Mouse (Mus musculus) hindbrain, embryonic 12.5 days (tissue): ENCODE data around the gene Avl9. TPM values are rescaled to one million over a fixed set of nuclear protein-coding genes. Genes with fewer than 3 reads are reported as not detected.

Experiments used
- ATAC-seq: fragments of 200-750 bp; cut with Nextera tagmentation; 2 replicates; pipeline ENCODE4 v1.8.0; 2017; ENCODE audit warnings: moderate TSS enrichment; ENCODE audit not compliant: low FRiP score
- H3K27ac ChIP-seq: fragments of 300-500 bp; sonication (generic); 2 replicates; pipeline ENCODE4 v1.5.1; 2016; ENCODE audit warnings: mild to moderate bottlenecking
- H3K27me3 ChIP-seq: fragments of 300-500 bp; sonication (generic); 2 replicates; pipeline ENCODE4 v1.6.1; 2016; ENCODE audit warnings: mild to moderate bottlenecking
- H3K36me3 ChIP-seq: fragments of 300-500 bp; sonication (generic); 2 replicates; pipeline ENCODE4 v1.6.1; 2016; ENCODE audit warnings: mild to moderate bottlenecking
- H3K4me1 ChIP-seq: fragments of 300-500 bp; sonication (generic); 2 replicates; pipeline ENCODE4 v1.6.1; 2016
- H3K4me2 ChIP-seq: fragments of 300-500 bp; sonication (generic); replicated peaks from 2 replicates; pipeline ENCODE4 v1.6.1; 2016; ENCODE audit warnings: mild to moderate bottlenecking
- H3K4me3 ChIP-seq: fragments of 300-500 bp; sonication (generic); 2 replicates; pipeline ENCODE4 v1.5.1; 2016; ENCODE audit warnings: mild to moderate bottlenecking
- H3K9ac ChIP-seq: fragments of 300-500 bp; sonication (generic); 2 replicates; pipeline ENCODE4 v1.6.1; 2016; ENCODE audit warnings: mild to moderate bottlenecking, moderate library complexity
- H3K9me3 ChIP-seq: fragments of 300-500 bp; sonication (generic); replicated peaks from 2 replicates; pipeline ENCODE4 v1.6.1; 2016; ENCODE audit warnings: mild to moderate bottlenecking
- WGBS: fragments of 180-500 bp; shearing (Covaris S2); methylation state at CpG from one replicate; pipeline ENCODE4 v1.1.7; 2016; 5-methylcytosine and 5-hydroxymethylcytosine counted together
- polyA plus RNA-seq: library from polyadenylated mRNA; unstranded; fragments of >200 nt; fragmentation: Nextera tagmentation; extraction: Ambion mirVana; gene quantifications from 2 replicates; pipeline ENCODE4 v1.2.1, GENCODE M21; 2016

Avl9 gene
- polyA plus RNA-seq, 1 experiment from 2014 or later, result 39.0 TPM

DNA sequence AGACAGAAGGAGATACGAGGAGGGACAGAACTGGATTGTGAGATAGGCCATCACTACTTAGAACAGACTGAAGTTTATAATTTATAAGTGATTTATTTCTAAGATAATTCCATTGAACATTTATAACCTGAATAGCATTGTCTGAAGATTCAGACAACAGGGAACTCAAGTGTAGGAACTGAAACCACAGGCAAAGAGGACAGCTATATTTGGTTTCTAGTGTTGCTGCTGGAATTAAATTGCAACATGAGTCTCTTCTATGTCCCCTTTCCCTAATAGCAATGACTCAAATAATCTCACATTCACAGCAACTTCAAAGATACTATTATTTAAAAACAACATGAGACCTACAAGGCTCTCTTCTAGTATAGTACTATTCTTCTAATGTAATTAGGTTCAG, 41.4 kb downstream of the Avl9 start:
- H3K36me3 ChIP-seq, result peaks cover 52% of the 10 kb centered on the region
- H3K27ac ChIP-seq, result no peak overlapping the region
- 86% methylated on average over 1 of the region's 1 CpGs for WGBS
- no peaks in the 10 kb centered on the region for H3K9me3 ChIP-seq
- H3K4me1 ChIP-seq, result no peaks in the 10 kb centered on the region
- no peak for ATAC-seq
- H3K27me3 ChIP-seq, result no peaks in the 10 kb centered on the region
- no peak overlapping the region for H3K9ac ChIP-seq
- H3K4me3 ChIP-seq, result no peak overlapping the region
- no peak overlapping the region for H3K4me2 ChIP-seq

DNA sequence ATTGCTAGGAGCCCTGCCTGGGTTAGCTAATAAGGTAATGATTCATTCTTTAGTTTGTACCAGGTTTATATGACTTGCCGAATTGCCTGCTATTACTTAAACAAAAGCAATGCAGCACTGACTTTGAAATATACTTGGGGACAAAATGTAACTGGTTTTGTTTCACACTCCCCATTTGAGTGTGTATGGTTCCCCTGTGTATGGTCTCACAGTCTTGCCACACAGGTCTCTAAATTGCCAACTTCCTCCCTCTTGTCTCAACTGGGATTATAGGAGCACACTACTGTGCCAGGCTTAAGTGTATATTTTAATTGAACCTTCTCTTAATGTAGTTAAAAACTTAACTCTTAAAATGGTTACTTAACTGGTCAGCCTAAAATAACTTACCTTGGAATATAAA, 44.6 kb downstream of the Avl9 start:
- no peaks in the 10 kb centered on the region for H3K4me1 ChIP-seq
- H3K9me3 ChIP-seq, result no peaks in the 10 kb centered on the region
- H3K9ac ChIP-seq, result no peak overlapping the region
- H3K27me3 ChIP-seq, result no peaks in the 10 kb centered on the region
- H3K4me2 ChIP-seq, result no peak overlapping the region
- peaks cover 59% of the 10 kb centered on the region for H3K36me3 ChIP-seq
- WGBS, result 100% methylated on average over 1 of the region's 1 CpGs
- H3K27ac ChIP-seq, result no peak overlapping the region
- no peak overlapping the region for H3K4me3 ChIP-seq
- ATAC-seq, result no peak

DNA sequence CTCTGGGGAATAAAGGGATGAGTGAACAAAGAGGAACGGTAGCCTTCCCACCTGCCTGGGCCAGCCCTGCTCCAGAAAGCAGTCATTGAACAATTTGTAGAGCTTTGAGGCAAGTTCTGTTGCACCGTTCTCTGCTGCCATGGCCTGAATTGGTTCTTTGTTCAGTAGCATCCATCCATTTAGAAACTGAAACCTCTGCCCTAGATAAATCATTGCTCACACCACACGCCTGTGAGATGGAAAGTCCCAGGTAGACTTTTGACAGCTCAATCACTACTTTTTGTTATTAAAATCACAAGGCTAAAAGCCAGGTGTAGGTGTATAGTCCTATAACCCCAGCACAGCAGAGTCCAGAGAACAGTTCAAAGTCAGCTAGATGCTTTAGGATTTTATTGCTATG, 50.6 kb downstream of the Avl9 start:
- ATAC-seq, result no peak
- Histone ChIP-seq H3K9me3 (no peaks in the 10 kb centered on the region), H3K27ac (no peak overlapping the region), H3K36me3 (peaks cover 22% of the 10 kb centered on the region), H3K9ac (no peak overlapping the region), H3K27me3 (no peaks in the 10 kb centered on the region), H3K4me3 (no peak overlapping the region), H3K4me1 (no peaks in the 10 kb centered on the region), H3K4me2 (no peak overlapping the region)
- WGBS, result 68% methylated on average over 3 of the region's 3 CpGs

DNA sequence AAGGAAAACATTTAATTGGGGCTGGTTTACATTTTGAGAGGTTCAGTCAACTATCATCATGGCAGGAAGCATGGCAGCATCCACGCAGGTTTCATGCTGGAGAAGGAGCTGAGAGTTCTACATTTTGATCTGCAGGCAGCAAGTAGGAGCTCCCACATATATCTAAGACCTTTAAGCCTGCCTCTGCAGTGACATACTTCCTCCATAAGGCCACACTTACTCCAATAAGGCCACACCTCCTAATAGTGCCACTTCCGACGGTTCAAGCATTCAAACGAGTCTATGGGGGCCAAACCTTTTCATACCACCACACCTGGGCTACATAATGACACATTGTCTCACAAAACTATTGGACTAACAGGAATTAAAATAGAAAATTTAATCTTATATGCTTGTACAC, 51.0 kb downstream of the Avl9 start:
- Histone ChIP-seq H3K27ac (no peak overlapping the region), H3K27me3 (no peaks in the 10 kb centered on the region), H3K36me3 (peaks cover 22% of the 10 kb centered on the region), H3K9ac (no peak overlapping the region), H3K9me3 (no peaks in the 10 kb centered on the region), H3K4me2 (no peak overlapping the region), H3K4me1 (no peaks in the 10 kb centered on the region), H3K4me3 (no peak overlapping the region)
- 88% methylated on average over 4 of the region's 4 CpGs for WGBS
- no peak for ATAC-seq

DNA sequence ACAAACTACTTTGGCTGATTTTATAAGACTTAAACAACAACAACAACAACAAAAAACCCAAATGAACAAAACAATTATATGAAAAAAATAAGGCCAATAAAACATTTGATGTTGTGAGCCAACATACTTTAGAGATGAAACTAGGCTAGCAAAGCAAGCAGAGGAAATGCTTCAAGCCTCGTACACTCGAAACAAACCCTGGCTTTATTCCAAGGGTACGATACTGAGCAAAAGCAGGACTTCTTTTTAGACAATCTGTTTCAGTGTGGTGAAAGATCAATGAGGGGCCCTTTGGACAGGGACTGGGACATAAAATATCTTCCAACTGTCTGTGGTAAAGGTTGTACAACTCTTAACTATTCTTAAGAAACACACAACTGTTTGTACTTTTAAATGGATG, 61.1 kb downstream of the Avl9 start:
- H3K4me3 ChIP-seq, result no peak overlapping the region
- no peaks in the 10 kb centered on the region for H3K9me3 ChIP-seq
- H3K9ac ChIP-seq, result no peak overlapping the region
- H3K27me3 ChIP-seq, result no peaks in the 10 kb centered on the region
- ATAC-seq, result no peak
- 87% methylated on average over 3 of the region's 3 CpGs for WGBS
- peaks cover 35% of the 10 kb centered on the region for H3K36me3 ChIP-seq
- H3K4me2 ChIP-seq, result no peak overlapping the region
- H3K27ac ChIP-seq, result no peak overlapping the region
- H3K4me1 ChIP-seq, result no peaks in the 10 kb centered on the region

DNA sequence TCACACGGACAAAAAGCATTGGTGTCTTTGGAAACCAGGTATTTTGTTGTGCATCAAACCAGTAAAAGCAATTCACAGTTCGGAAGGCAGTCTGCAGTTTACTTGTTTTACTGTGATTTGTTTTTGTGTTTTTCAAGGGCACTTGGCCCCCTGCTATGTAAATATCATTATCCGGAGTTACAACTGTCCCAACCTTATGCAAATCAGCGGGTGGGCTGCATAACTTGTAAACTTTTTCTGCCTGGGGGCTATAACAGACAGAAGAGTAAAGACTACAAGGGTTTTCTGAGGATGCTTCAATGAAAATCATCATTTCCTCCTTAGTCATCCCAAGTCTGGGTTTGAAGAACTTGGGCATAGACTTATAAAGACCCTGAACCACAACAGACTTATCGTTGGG, 64.9 kb downstream of the Avl9 start:
- 98% methylated on average over 5 of the region's 5 CpGs for WGBS
- H3K4me3 ChIP-seq, result no peak overlapping the region
- H3K9ac ChIP-seq, result no peak overlapping the region
- H3K36me3 ChIP-seq, result peaks cover 44% of the 10 kb centered on the region
- ATAC-seq, result no peak
- no peaks in the 10 kb centered on the region for H3K9me3 ChIP-seq
- no peak overlapping the region for H3K4me2 ChIP-seq
- H3K27ac ChIP-seq, result no peak overlapping the region
- no peaks in the 10 kb centered on the region for H3K27me3 ChIP-seq
- no peaks in the 10 kb centered on the region for H3K4me1 ChIP-seq

DNA sequence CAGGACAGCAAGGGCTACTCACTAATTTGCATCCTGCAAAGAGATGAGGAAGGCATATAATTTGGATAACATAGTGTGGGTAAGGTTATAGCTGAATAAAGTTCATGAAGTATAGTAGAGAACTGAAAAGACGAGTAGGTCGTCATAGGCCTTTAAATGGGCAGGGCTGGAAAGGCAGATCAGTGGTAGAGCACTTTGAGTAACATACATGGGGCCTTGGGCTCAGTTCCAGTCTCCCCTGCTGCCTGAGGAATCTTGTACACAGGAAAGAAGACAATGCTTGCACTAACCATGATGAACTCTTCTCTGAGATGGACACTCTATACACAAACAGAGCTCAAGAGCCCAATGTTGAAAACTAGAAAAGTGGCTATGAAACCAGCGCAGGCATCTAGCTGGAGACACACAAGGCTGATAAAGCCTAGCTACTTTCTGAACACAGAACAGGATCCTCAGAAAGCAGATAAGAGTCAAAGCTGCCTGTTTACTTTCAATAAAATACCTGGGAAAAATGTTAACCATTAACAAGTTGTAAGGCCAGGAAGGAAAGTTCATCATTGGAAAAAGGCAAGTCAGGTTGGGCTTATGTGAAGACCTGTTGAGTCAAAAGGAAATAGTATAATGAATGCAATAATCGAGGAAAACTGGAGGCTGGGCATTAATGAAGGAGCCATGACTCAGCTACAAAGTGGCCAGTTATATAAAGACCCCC, 69.0 kb downstream of the Avl9 start:
- Histone ChIP-seq H3K9ac (no peak overlapping the region), H3K36me3 (peaks cover 44% of the 10 kb centered on the region), H3K27me3 (no peaks in the 10 kb centered on the region), H3K4me2 (no peak overlapping the region), H3K27ac (no peak overlapping the region), H3K4me3 (no peak overlapping the region), H3K4me1 (no peaks in the 10 kb centered on the region), H3K9me3 (no peaks in the 10 kb centered on the region)
- WGBS, result 93% methylated on average over 4 of the region's 4 CpGs
- ATAC-seq, result no peak

DNA sequence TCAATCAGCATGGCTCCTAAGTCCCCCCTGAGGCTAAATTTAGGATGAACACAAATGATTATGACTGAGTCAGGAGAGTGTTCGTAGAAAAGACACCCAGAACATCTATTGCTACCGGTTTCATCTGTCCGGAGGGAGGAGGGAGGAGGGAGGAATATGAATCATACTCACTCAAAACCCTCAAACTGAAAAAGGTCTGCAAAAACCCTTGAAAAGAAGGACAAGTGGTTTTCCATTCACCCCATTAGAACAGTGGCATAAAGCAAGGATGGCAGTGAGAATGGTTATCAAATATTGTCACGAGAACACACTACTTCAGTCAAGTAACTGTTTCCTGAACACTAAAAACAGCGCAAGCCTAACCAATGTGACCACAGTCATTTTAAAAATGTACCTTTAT, 70.4 kb downstream of the Avl9 start:
- H3K9ac ChIP-seq, result no peak overlapping the region
- no peak overlapping the region for H3K27ac ChIP-seq
- ATAC-seq, result no peak
- no peaks in the 10 kb centered on the region for H3K9me3 ChIP-seq
- peaks cover 33% of the 10 kb centered on the region for H3K36me3 ChIP-seq
- no peaks in the 10 kb centered on the region for H3K27me3 ChIP-seq
- no peaks in the 10 kb centered on the region for H3K4me1 ChIP-seq
- H3K4me3 ChIP-seq, result no peak overlapping the region
- 87% methylated on average over 5 of the region's 5 CpGs for WGBS
- no peak overlapping the region for H3K4me2 ChIP-seq

DNA sequence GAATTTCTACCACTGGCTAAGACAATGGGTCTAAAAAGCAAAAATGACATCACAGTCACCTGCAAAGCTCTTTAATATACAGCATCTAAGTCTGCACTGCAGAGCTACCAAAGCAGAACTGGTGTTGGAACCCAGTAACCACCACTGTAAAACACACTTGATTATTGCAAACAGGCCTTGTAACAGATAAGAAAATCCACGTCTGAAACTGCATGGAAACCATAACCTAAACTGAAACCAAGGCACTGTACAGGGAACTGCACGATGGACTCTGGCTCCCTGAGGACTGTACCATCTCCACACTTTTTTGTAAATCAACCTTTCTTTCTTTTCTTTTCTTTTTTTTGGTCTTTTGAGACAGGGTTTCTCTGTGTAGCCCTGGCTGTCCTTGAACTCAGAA, 73.0 kb downstream of the Avl9 start:
- ATAC-seq, result no peak
- 100% methylated on average over 2 of the region's 2 CpGs for WGBS

DNA sequence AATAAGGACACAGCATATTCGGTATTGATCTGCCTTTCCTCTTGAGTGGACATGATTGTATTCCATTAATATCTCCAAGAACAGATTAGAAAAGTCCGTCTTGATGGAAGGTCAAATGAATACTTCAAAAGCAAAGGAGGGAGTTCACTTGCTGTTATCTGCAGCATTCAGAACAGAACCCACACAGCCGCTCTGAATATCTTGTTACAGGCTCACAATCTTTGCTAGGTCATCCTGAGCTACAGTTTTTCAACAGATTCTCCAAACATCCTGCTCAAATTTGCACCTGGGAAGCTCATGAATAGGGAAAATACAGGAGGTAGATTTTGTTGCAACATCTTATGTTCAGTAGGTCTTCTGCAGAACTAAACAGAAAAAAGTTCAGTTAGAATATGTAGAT, 74.6 kb downstream of the Avl9 start:
- Histone ChIP-seq H3K4me1 (no peaks in the 10 kb centered on the region), H3K9me3 (no peaks in the 10 kb centered on the region), H3K27me3 (no peaks in the 10 kb centered on the region), H3K4me2 (no peak overlapping the region), H3K9ac (no peak overlapping the region), H3K36me3 (peaks cover 17% of the 10 kb centered on the region), H3K27ac (no peak overlapping the region), H3K4me3 (no peak overlapping the region)
- ATAC-seq, result no peak
- 90% methylated on average over 3 of the region's 3 CpGs for WGBS

More for the DNA sequence above, 73.0 kb downstream of the Avl9 start:
- H3K9me3 ChIP-seq, result no peaks in the 10 kb centered on the region
- H3K27me3 ChIP-seq, result no peaks in the 10 kb centered on the region
- no peaks in the 10 kb centered on the region for H3K4me1 ChIP-seq
- H3K9ac ChIP-seq, result no peak overlapping the region
- H3K27ac ChIP-seq, result no peak overlapping the region
- H3K36me3 ChIP-seq, result peaks cover 26% of the 10 kb centered on the region
- no peak overlapping the region for H3K4me3 ChIP-seq
- H3K4me2 ChIP-seq, result no peak overlapping the region

DNA sequence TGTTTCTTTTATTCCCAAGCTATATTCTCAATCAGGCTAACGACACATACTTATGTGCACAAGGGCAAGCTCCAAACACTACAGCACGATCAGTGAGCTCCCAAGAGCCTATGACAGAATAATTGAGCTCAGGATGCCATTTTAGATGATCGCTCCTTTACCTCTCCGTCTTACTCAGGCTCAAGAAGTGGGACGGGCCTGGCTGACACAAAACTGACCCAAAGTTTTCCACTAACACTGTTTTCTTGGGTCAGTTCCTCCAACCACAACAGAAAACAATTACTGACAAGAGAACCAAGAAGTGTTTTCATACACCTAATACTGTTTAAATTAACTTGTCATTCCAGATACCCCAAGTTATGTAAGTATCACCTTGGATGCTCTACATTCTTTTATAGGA, 80.1 kb downstream of the Avl9 start:
- WGBS, result 88% methylated on average over 5 of the region's 5 CpGs
- no peak for ATAC-seq
- H3K9ac ChIP-seq, result no peak overlapping the region
- H3K4me2 ChIP-seq, result peak overlapping the region; percentile 79
- H3K36me3 ChIP-seq, result no peaks in the 10 kb centered on the region
- H3K27me3 ChIP-seq, result no peaks in the 10 kb centered on the region
- no peak overlapping the region for H3K27ac ChIP-seq
- peaks cover 18% of the 10 kb centered on the region for H3K4me1 ChIP-seq
- no peaks in the 10 kb centered on the region for H3K9me3 ChIP-seq
- no peak overlapping the region for H3K4me3 ChIP-seq

DNA sequence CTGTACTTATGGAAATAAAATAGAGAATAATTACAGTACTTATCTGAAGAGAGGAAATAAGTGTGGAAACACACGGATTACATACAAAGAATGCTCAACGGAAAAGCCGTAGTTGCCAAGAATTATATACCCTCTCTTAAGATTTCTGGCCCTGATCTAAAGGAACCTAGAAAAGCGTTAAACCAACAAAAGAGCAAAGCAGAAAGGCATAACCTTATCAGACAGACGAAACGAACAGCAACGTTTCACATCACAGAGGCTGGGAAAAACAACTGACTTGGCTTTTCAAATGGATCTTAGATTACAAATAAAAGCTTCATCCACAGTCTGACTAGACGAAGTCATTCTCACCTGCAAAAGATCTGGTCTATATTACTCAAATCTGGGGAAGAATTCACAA, 81.5 kb downstream of the Avl9 start:
- Histone ChIP-seq H3K4me3 (peak overlapping the region; percentile 87), H3K4me1 (peaks cover 18% of the 10 kb centered on the region), H3K9ac (peak overlapping the region; percentile 95), H3K4me2 (peak overlapping the region; percentile 79), H3K9me3 (no peaks in the 10 kb centered on the region), H3K27ac (peak overlapping the region; percentile 100; the same call in 1 of the 2 replicates), H3K27me3 (no peaks in the 10 kb centered on the region), H3K36me3 (no peaks in the 10 kb centered on the region)
- ATAC-seq, result no peak
- WGBS, result 14% methylated on average over 8 of the region's 8 CpGs

DNA sequence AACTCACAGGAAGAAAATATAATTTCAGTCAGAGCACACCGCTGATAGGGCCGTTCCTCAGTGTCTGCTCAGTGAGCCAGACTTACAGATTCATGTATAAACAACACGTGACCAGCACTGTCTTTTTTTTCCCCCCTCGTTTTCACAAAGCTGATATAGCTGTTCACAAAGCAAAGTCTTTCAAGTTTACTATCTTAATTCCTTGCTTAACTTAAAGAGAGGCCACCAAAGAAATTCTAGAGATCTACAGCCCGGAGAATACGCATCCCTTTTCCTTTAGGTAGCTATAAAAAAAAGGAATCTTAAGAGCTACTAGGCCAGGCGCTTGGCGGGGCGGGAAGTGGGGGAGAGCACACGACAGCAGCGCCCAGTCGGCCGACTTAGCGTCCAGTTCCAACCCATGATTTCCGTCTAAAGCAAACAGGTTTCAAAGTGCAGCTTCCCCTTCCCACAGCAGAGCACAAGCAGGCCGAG, 82.0 kb downstream of the Avl9 start:
- H3K9me3 ChIP-seq, result no peaks in the 10 kb centered on the region
- peaks cover 18% of the 10 kb centered on the region for H3K4me1 ChIP-seq
- under 1% methylated on average over 16 of the region's 16 CpGs for WGBS
- peak; percentile 28 for ATAC-seq
- H3K27me3 ChIP-seq, result no peaks in the 10 kb centered on the region
- peak overlapping the region; percentile 100 for H3K27ac ChIP-seq
- peak overlapping the region; percentile 87 for H3K4me3 ChIP-seq
- peak overlapping the region; percentile 95 for H3K9ac ChIP-seq
- H3K36me3 ChIP-seq, result no peaks in the 10 kb centered on the region
- peak overlapping the region; percentile 79 for H3K4me2 ChIP-seq
